Mouse (Mus musculus) monocyte, adult 2 months (primary cell): ENCODE measurements at regions not wholly inside any gene's neighbourhood (a gene's known extent, or its start where the extent isn't known, plus 50 kb on each side); places are given as distances from the start of the nearest gene placed in this dataset.

ENCODE experiments used
- DNase-seq, 2 experiments: peaks; one replicate each; pipeline ENCODE4 v3.0.0; 2022; ENCODE audit warnings: low spot score in 2 of 2, low read depth in 1 of 2

- DNase-seq, result no peak
These were observed 54.5 kb upstream of the Ccnd1 start for GRCm38 (mm10) chr7:144994229-144994628.

DNA sequence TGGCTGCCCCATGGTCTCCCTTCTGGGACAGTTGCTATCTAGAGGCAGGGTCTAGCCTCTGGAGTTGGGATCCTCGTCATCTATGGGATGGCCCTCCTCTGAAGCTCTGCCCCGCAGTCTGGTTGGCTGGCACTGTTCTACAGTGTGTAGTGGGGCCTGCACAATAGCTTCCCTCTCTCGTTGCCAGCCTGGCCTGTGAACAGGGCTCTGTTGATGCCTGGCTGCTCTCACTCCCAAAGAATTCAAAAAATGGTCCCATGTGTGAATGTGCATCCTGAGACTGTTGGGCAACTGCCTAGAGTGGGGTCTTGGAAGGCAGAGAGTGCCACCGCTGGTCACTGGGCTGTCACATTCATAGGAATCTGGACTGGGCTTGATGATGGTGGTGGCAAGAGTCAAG is 53.8 kb upstream of the Ccnd1 start:
- no peak for DNase-seq

- DNase-seq, result no peak
These were observed 52.0 kb upstream of the Ccnd1 start for GRCm38 (mm10) chr7:144991760-144992159.
